In the genomic region with DNA sequence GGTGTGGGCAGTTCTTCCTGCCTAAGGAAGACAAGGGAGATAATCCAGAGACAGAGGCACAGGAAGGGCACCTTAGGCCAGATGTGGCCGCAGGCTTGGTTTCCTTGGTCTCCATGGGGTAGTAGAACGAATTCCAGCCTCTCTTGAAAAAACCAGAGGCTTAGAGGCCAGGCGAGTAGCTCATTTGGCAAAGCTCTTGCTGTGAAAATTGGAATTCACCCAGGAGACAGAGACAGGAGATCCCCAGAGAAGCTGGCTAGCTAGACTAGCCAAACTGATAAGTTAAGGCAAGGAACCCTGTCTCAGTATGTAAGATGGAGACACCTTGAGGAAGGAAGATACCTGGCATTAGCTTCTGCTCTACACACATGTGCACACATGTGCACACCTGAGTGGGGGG, we compare ENCODE assay signal across 14 mouse cellular contexts. TPM values are rescaled to one million over a fixed set of nuclear protein-coding genes. Genes with fewer than 3 reads are reported as not detected.
A peak's percentile ranks its signal among the peaks of the same experiment; 100 is the strongest.
DNase-seq lines count a peak whose midpoint lies in the region; ATAC-seq and TF ChIP-seq lines count a peak whose summit lies in the region.
"Had no signal": no experiment of that assay in that cellular context is flagged by ENCODE, and none has a peak within 500 bp of the region (broad histone marks: within the 10 kb centered on the region; RNA-seq: fewer than 3 reads in every experiment).

No protein-coding gene starts in this region.

- TF ChIP-seq EP300 in stomach, postnatal 0 days (optimal IDR thresholded peaks at IDR 0.05): no peak

- WGBS in forebrain, embryonic 10.5 days: 39% methylated on average over 3 of the region's 3 CpGs
- 48% methylated on average over 3 of the region's 3 CpGs for WGBS in forebrain, embryonic 11.5 days
- 33% methylated on average over 3 of the region's 3 CpGs for WGBS in hindbrain, postnatal 0 days
- 56% methylated on average over 3 of the region's 3 CpGs for WGBS in hindbrain, embryonic 14.5 days
- WGBS in stomach, embryonic 16.5 days: 52% methylated on average over 3 of the region's 3 CpGs
- 50% methylated on average over 3 of the region's 3 CpGs for WGBS in stomach, postnatal 0 days

- 0 out of 2 replicates have a peak overlapping the region, but pooled peaks have one; percentile 9 for H3K27ac ChIP-seq in forebrain, embryonic 10.5 days
- no peak overlapping the region for H3K27ac ChIP-seq in forebrain, embryonic 11.5 days (ENCODE audit: low read depth, low read length)
- peak overlapping the region; percentile 12; the same call in 1 of the 2 replicates for H3K27ac ChIP-seq in hindbrain, postnatal 0 days
- no peak overlapping the region for H3K27ac ChIP-seq in hindbrain, embryonic 14.5 days
- peak overlapping the region; percentile 26; the same call in 1 of the 2 replicates for H3K27ac ChIP-seq in stomach, embryonic 16.5 days (ENCODE audit: low read length)
- no peak overlapping the region for H3K27ac ChIP-seq in stomach, postnatal 0 days (replicated peaks)
- H3K27ac ChIP-seq: neural tube, embryonic 12.5 days had no signal

- no peaks in the 10 kb centered on the region for H3K9me3 ChIP-seq in forebrain, embryonic 10.5 days
- H3K9me3 ChIP-seq in forebrain, embryonic 11.5 days (ENCODE audit: control insufficient read depth, low read length): no peaks in the 10 kb centered on the region
- H3K9me3 ChIP-seq in hindbrain, postnatal 0 days (ENCODE audit: low read length): no peaks in the 10 kb centered on the region
- H3K9me3 ChIP-seq in hindbrain, embryonic 14.5 days (ENCODE audit: control insufficient read depth, low read length): no peaks in the 10 kb centered on the region
- H3K9me3 ChIP-seq in stomach, embryonic 16.5 days (replicated peaks; ENCODE audit: control insufficient read depth, low read length): no peaks in the 10 kb centered on the region
- no peaks in the 10 kb centered on the region for H3K9me3 ChIP-seq in stomach, postnatal 0 days (ENCODE audit: control insufficient read depth, low read length)
- H3K9me3 ChIP-seq: megakaryocyte, embryonic 14.5 days; neural tube, embryonic 12.5 days had no signal

- H3K36me3 ChIP-seq in forebrain, embryonic 10.5 days (replicated peaks): peaks cover 31% of the 10 kb centered on the region
- no peaks in the 10 kb centered on the region; the same call in 1 of the 2 replicates for H3K36me3 ChIP-seq in forebrain, embryonic 11.5 days (ENCODE audit: control insufficient read depth, insufficient read depth, low read length)
- peaks cover 23% of the 10 kb centered on the region; the same call in 1 of the 2 replicates for H3K36me3 ChIP-seq in hindbrain, postnatal 0 days (ENCODE audit: insufficient read depth, low read length)
- H3K36me3 ChIP-seq in hindbrain, embryonic 14.5 days (replicated peaks; ENCODE audit: control insufficient read depth, insufficient read depth): peaks cover 51% of the 10 kb centered on the region
- H3K36me3 ChIP-seq in stomach, embryonic 16.5 days (ENCODE audit: control insufficient read depth, insufficient read depth, low read length): peaks cover 14% of the 10 kb centered on the region; the same call in 1 of the 2 replicates
- H3K36me3 ChIP-seq in stomach, postnatal 0 days (ENCODE audit: control insufficient read depth, insufficient read depth, low read length): peaks cover 16% of the 10 kb centered on the region

- H3K9ac ChIP-seq in forebrain, embryonic 11.5 days (ENCODE audit: low read length): no peak overlapping the region
- no peak overlapping the region for H3K9ac ChIP-seq in hindbrain, postnatal 0 days (replicated peaks; ENCODE audit: low read length)
- H3K9ac ChIP-seq in hindbrain, embryonic 14.5 days: no peak overlapping the region
- H3K9ac ChIP-seq in stomach, embryonic 16.5 days (ENCODE audit: low read length): no peak overlapping the region
- H3K9ac ChIP-seq in stomach, postnatal 0 days (ENCODE audit: low read length): no peak overlapping the region
- H3K9ac ChIP-seq: liver, postnatal 0 days; neural tube, embryonic 12.5 days had no signal

- no peak overlapping the region for H3K4me2 ChIP-seq in forebrain, embryonic 11.5 days (ENCODE audit: low read depth, low read length, severe bottlenecking)
- no peak overlapping the region for H3K4me2 ChIP-seq in hindbrain, postnatal 0 days (ENCODE audit: low read depth, low read length)
- no peak overlapping the region for H3K4me2 ChIP-seq in hindbrain, embryonic 14.5 days (replicated peaks)
- H3K4me2 ChIP-seq in stomach, embryonic 16.5 days (ENCODE audit: low read depth, low read length): no peak overlapping the region
- H3K4me2 ChIP-seq in stomach, postnatal 0 days (replicated peaks; ENCODE audit: low read depth): no peak overlapping the region
- H3K4me2 ChIP-seq: neural tube, embryonic 12.5 days had no signal

- no peak for ATAC-seq in forebrain, embryonic 11.5 days (replicated peaks; ENCODE audit: low FRiP score)
- ATAC-seq in hindbrain, postnatal 0 days: no peak
- no peak for ATAC-seq in hindbrain, embryonic 14.5 days (ENCODE audit: low FRiP score)
- no peak for ATAC-seq in stomach, embryonic 16.5 days (ENCODE audit: insufficient read depth, low FRiP score)
- ATAC-seq in stomach, postnatal 0 days (ENCODE audit: low FRiP score, low TSS enrichment): no peak
- ATAC-seq: liver, postnatal 0 days had no signal

- no peak overlapping the region for H3K4me3 ChIP-seq in forebrain, embryonic 10.5 days
- no peak overlapping the region for H3K4me3 ChIP-seq in forebrain, embryonic 11.5 days (ENCODE audit: low read depth, low read length)
- no peak overlapping the region for H3K4me3 ChIP-seq in hindbrain, postnatal 0 days (ENCODE audit: low read length)
- no peak overlapping the region for H3K4me3 ChIP-seq in hindbrain, embryonic 14.5 days (replicated peaks; ENCODE audit: low read length)
- H3K4me3 ChIP-seq in stomach, embryonic 16.5 days (replicated peaks; ENCODE audit: low read length): no peak overlapping the region
- H3K4me3 ChIP-seq in stomach, postnatal 0 days (ENCODE audit: low read depth, low read length): no peak overlapping the region
- H3K4me3 ChIP-seq: megakaryocyte, embryonic 14.5 days; neural tube, embryonic 12.5 days had no signal

- no peak for DNase-seq in forebrain, embryonic 10.5 days (ENCODE audit: extremely low spot score, low spot score)
- DNase-seq in forebrain, embryonic 11.5 days (ENCODE audit: low spot score): no peak
- no peak for DNase-seq in hindbrain, postnatal 0 days (ENCODE audit: low spot score)
- no peak for DNase-seq in hindbrain, embryonic 14.5 days (ENCODE audit: low spot score)
- no peak for DNase-seq in stomach, postnatal 0 days (ENCODE audit: low spot score)
- no peak for DNase-seq in right cerebral cortex, postnatal 4 days
- DNase-seq in thymus, postnatal 0 days (ENCODE audit: low spot score): no peak

- peaks cover 54% of the 10 kb centered on the region for H3K4me1 ChIP-seq in forebrain, embryonic 10.5 days
- peaks cover 16% of the 10 kb centered on the region for H3K4me1 ChIP-seq in forebrain, embryonic 11.5 days (replicated peaks; ENCODE audit: control insufficient read depth, insufficient read depth, low read length)
- H3K4me1 ChIP-seq in hindbrain, postnatal 0 days (ENCODE audit: insufficient read depth, low read length): peaks cover 15% of the 10 kb centered on the region
- H3K4me1 ChIP-seq in hindbrain, embryonic 14.5 days (replicated peaks; ENCODE audit: control insufficient read depth, insufficient read depth, low read length): peaks cover 19% of the 10 kb centered on the region
- H3K4me1 ChIP-seq in stomach, embryonic 16.5 days (ENCODE audit: control insufficient read depth, insufficient read depth, low read length): 0 out of 2 replicates have a peak, but pooled peaks cover 7% of the 10 kb centered on the region
- no peaks in the 10 kb centered on the region for H3K4me1 ChIP-seq in stomach, postnatal 0 days (replicated peaks; ENCODE audit: control insufficient read depth, insufficient read depth)

- no peak for TF ChIP-seq CTCF in hindbrain, postnatal 0 days (IDR thresholded peaks at IDR 0.05; ENCODE audit: low read depth)
- TF ChIP-seq CTCF in stomach, postnatal 0 days (IDR thresholded peaks at IDR 0.05; ENCODE audit: low read depth): no peak

- H3K27me3 ChIP-seq in forebrain, embryonic 10.5 days (ENCODE audit: poor library complexity, severe bottlenecking): peaks cover 80% of the 10 kb centered on the region
- H3K27me3 ChIP-seq in forebrain, embryonic 11.5 days (ENCODE audit: control insufficient read depth, insufficient read depth, low read length): peaks cover 3% of the 10 kb centered on the region; the same call in 1 of the 2 replicates
- no peaks in the 10 kb centered on the region for H3K27me3 ChIP-seq in hindbrain, postnatal 0 days (ENCODE audit: insufficient read depth, low read length)
- H3K27me3 ChIP-seq in hindbrain, embryonic 14.5 days (ENCODE audit: control insufficient read depth, insufficient read depth, low read length): no peaks in the 10 kb centered on the region
- H3K27me3 ChIP-seq in stomach, embryonic 16.5 days (ENCODE audit: control insufficient read depth, insufficient read depth, low read length): no peaks in the 10 kb centered on the region
- no peaks in the 10 kb centered on the region for H3K27me3 ChIP-seq in stomach, postnatal 0 days (ENCODE audit: control insufficient read depth, insufficient read depth, low read length)
- H3K27me3 ChIP-seq: megakaryocyte, embryonic 14.5 days had no signal

RNA-seq across cellular contexts. Expression of gene Gm10277, which starts 38.8 kb away (rescaled TPM):
- 0.92 and 1.2 TPM in 2 replicates for polyA plus RNA-seq in forebrain, embryonic 10.5 days (2016; fragmentation: Nextera tagmentation; extraction: Ambion mirVana)
- polyA plus RNA-seq in forebrain, embryonic 11.5 days (2014; fragmentation: Nextera tagmentation; extraction: Ambion mirVana): 1.4 and 1.6 TPM in 2 replicates
- not detected in 2 replicates for total RNA-seq in hindbrain, postnatal 0 days (2014; rRNA removed)
- 0.69 and 0.91 TPM in 2 replicates for polyA plus RNA-seq in hindbrain, postnatal 0 days (2015; fragmentation: Nextera tagmentation; extraction: Ambion mirVana)
- polyA plus RNA-seq in hindbrain, embryonic 14.5 days (2014; fragmentation: Nextera tagmentation; extraction: Ambion mirVana): 0.69 and 1.4 TPM in 2 replicates
- 1.2 and 1.4 TPM in 2 replicates for polyA plus RNA-seq in stomach, embryonic 16.5 days (2015; fragmentation: Nextera tagmentation; extraction: Ambion mirVana)
- polyA plus RNA-seq in stomach, postnatal 0 days (2015; fragmentation: Nextera tagmentation; extraction: Ambion mirVana): 0.40 TPM in 2 replicates
- polyA plus RNA-seq in thymus, postnatal 0 days (2015; fragmentation: Nextera tagmentation; extraction: Ambion mirVana): 0.39 and 1.1 TPM in 2 replicates
- total RNA-seq: adrenal gland, postnatal 25 days; gastrocnemius, adult 8-10 months had no signal
- polyA plus RNA-seq: thymus, adult 2 months had no signal

Comparison
In these comparisons a context has a peak if more than half of its experiments do, and no peak if none do; other contexts are left out.
1. H3K27ac ChIP-seq: peak in forebrain, embryonic 10.5 days (single experiment), hindbrain, postnatal 0 days (single experiment) and stomach, embryonic 16.5 days (single experiment); none in forebrain, embryonic 11.5 days (single experiment), hindbrain, embryonic 14.5 days (single experiment) and stomach, postnatal 0 days (single experiment).